11 mouse cellular contexts compared by ENCODE assay signal in the genomic region with DNA sequence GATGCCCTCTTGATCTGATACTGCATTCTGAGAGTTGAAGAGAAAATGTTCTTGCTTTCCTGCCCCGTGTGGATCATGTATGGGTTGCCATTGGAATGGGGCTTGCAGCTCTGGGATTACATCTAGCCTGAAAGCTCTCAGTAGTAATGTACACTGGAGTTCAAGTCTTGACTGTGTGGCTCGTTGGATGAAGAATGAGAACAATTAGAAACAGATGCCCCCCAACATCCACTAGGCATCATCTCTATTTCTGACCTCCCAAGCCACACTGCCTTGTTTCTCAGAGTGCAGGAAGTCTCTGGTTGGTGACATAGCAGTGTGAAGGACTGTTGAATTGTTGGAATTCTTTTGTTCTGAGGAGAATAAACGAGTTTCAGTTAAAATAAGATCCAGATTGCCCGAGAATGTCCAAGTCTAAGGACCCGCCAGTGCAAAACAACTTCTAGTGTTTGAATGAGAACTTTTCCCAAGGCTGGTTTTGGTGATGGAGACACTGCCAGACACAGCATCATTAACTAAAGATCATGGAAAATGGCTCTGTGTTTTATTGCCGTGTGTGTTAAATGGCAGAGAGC.
DNase-seq lines count a peak whose midpoint lies in the region; ATAC-seq lines count a peak whose summit lies in the region.
"Had no signal": no experiment of that assay in that cellular context is flagged by ENCODE, and none has a peak within 500 bp of the region (broad histone marks: within the 10 kb centered on the region; RNA-seq: fewer than 3 reads in every experiment).

No protein-coding gene starts in this region.

- WGBS in heart, embryonic 14.5 days: 46% methylated on average over 6 of the region's 6 CpGs
- 37% methylated on average over 6 of the region's 6 CpGs for WGBS in lung, embryonic 16.5 days
- WGBS in intestine, embryonic 16.5 days: 43% methylated on average over 6 of the region's 6 CpGs

- no peak for DNase-seq in heart, postnatal 14 days
- no peak for DNase-seq in lung, postnatal 10 days
- no peak for DNase-seq in ovary, postnatal 36 days (ENCODE audit: low spot score)
- DNase-seq in urinary bladder, adult 18-20 months (ENCODE audit: low spot score in 2 of 2): no peak
- DNase-seq: forebrain, postnatal 0 days; right cerebral cortex, postnatal 4 days had no signal

- no peak overlapping the region for H3K9ac ChIP-seq in heart, embryonic 14.5 days (ENCODE audit: low read length)
- H3K9ac ChIP-seq in lung, embryonic 16.5 days (ENCODE audit: low read length): no peak overlapping the region
- no peak overlapping the region for H3K9ac ChIP-seq in intestine, embryonic 16.5 days (ENCODE audit: low read depth, low read length)
- H3K9ac ChIP-seq: forebrain, postnatal 0 days had no signal

- H3K36me3 ChIP-seq in heart, embryonic 14.5 days (ENCODE audit: control insufficient read depth, insufficient read depth, low read length): no peaks in the 10 kb centered on the region
- no peaks in the 10 kb centered on the region for H3K36me3 ChIP-seq in lung, embryonic 16.5 days (ENCODE audit: control insufficient read depth, insufficient read depth, low read length)
- H3K36me3 ChIP-seq in intestine, embryonic 16.5 days (ENCODE audit: control insufficient read depth, insufficient read depth, low read length): no peaks in the 10 kb centered on the region

- no peak overlapping the region for H3K4me3 ChIP-seq in heart, embryonic 14.5 days (ENCODE audit: control insufficient read depth in 1 of 2, insufficient read depth in 1 of 2, low read depth in 1 of 2, low read length in 2 of 2)
- no peak overlapping the region for H3K4me3 ChIP-seq in lung, embryonic 16.5 days (ENCODE audit: low read length)
- no peak overlapping the region for H3K4me3 ChIP-seq in intestine, embryonic 16.5 days (ENCODE audit: low read length)
- H3K4me3 ChIP-seq: myocyte had no signal

- peaks cover 15% of the 10 kb centered on the region in 2 experiments for H3K4me1 ChIP-seq in heart, embryonic 14.5 days (ENCODE audit: control insufficient read depth in 2 of 2, insufficient read depth in 2 of 2, low read length in 2 of 2)
- peaks cover 20% of the 10 kb centered on the region for H3K4me1 ChIP-seq in lung, embryonic 16.5 days (replicated peaks; ENCODE audit: control insufficient read depth, insufficient read depth, low read length)
- H3K4me1 ChIP-seq in intestine, embryonic 16.5 days (ENCODE audit: control insufficient read depth, insufficient read depth, low read length): peaks cover 6% of the 10 kb centered on the region; the same call in 1 of the 2 replicates

- no peak overlapping the region for H3K4me2 ChIP-seq in heart, embryonic 14.5 days (ENCODE audit: low read length)
- no peak overlapping the region for H3K4me2 ChIP-seq in lung, embryonic 16.5 days (ENCODE audit: low read depth, low read length)
- no peak overlapping the region for H3K4me2 ChIP-seq in intestine, embryonic 16.5 days (ENCODE audit: low read depth, low read length)

- H3K27me3 ChIP-seq in heart, embryonic 14.5 days (ENCODE audit: control insufficient read depth, insufficient read depth, low read length): no peaks in the 10 kb centered on the region
- H3K27me3 ChIP-seq in lung, embryonic 16.5 days (ENCODE audit: control insufficient read depth, insufficient read depth, low read depth, low read length): no peaks in the 10 kb centered on the region
- H3K27me3 ChIP-seq in intestine, embryonic 16.5 days (replicated peaks; ENCODE audit: control insufficient read depth, insufficient read depth, low read length): no peaks in the 10 kb centered on the region
- H3K27me3 ChIP-seq: CH12.LX had no signal

- no peaks in the 10 kb centered on the region for H3K9me3 ChIP-seq in heart, embryonic 14.5 days (ENCODE audit: control insufficient read depth, low read length)
- no peaks in the 10 kb centered on the region for H3K9me3 ChIP-seq in lung, embryonic 16.5 days (ENCODE audit: control insufficient read depth, low read length)
- no peaks in the 10 kb centered on the region for H3K9me3 ChIP-seq in intestine, embryonic 16.5 days (ENCODE audit: control insufficient read depth, low read length)

- intact Hi-C loops in heart, postnatal 14 days (cut with DNase I): loop anchor here (5.0 kb wide), 1 partner anchor 123 kb away; no protein-coding TSS in a partner anchor

- no peak for ATAC-seq in heart, embryonic 14.5 days (ENCODE audit: insufficient number of reproducible peaks, insufficient read depth, low FRiP score, low read depth)
- no peak for ATAC-seq in lung, embryonic 16.5 days (ENCODE audit: low read depth)
- ATAC-seq in intestine, embryonic 16.5 days: no peak
- ATAC-seq: forebrain, postnatal 0 days had no signal

- peak overlapping the region; percentile 54 to 71 for H3K27ac ChIP-seq in heart, embryonic 14.5 days (replicated peaks in 1 of 2; ENCODE audit: control insufficient read depth in 1 of 2, insufficient read depth in 1 of 2, low read depth in 2 of 2, low read length in 2 of 2)
- H3K27ac ChIP-seq in lung, embryonic 16.5 days (ENCODE audit: low read length): peak overlapping the region; percentile 42
- H3K27ac ChIP-seq in intestine, embryonic 16.5 days (ENCODE audit: low read length): peak overlapping the region; percentile 47
